Mouse (Mus musculus): ENCODE data around the gene Zfp384. TPM values are rescaled to one million over a fixed set of nuclear protein-coding genes. Genes with fewer than 3 reads are reported as not detected.

The Zfp384 gene
- total RNA-seq, 2 experiments from 2014 or later: 38.4 to 44.1 TPM

- intact Hi-C loops (cut with DNase I): no loop called here
- no peak for DNase-seq (ENCODE audit: low spot score in 2 of 2)
Observed at GRCm38 (mm10) chr6:125071170-125071895, 62.4 kb downstream of the Zfp384 start.

GRCm38 (mm10) chr6:125071896-125072279 is 62.9 kb downstream of the Zfp384 start:
- DNase-seq (ENCODE audit: low spot score in 2 of 2): peak; percentile 46 to 65
- intact Hi-C loops (cut with DNase I): no loop called here

- intact Hi-C loops (cut with DNase I): no loop called here
- DNase-seq (ENCODE audit: low spot score in 2 of 2): no peak
Observed at GRCm38 (mm10) chr6:125073825-125074224, 64.9 kb downstream of the Zfp384 start.

GRCm38 (mm10) chr6:125081394-125081793 is 72.4 kb downstream of the Zfp384 start:
- intact Hi-C loops (cut with DNase I): loop anchor here (5.0 to 10.0 kb wide), 2 partner anchors 77 to 224 kb away; partner anchors contain the start of genes P3h3 and Zfp384
- DNase-seq (ENCODE audit: low spot score in 2 of 2): no peak

- intact Hi-C loops (cut with DNase I): loop anchor here (2.0 to 10.0 kb wide), 3 partner anchors 13 to 225 kb away; partner anchors contain the start of genes P3h3 and Zfp384
- peak; percentile 77 to 86 for DNase-seq (ENCODE audit: low spot score in 2 of 2)
Observed at GRCm38 (mm10) chr6:125081797-125082560, 73.0 kb downstream of the Zfp384 start.

GRCm38 (mm10) chr6:125082801-125083386 is 73.9 kb downstream of the Zfp384 start:
- intact Hi-C loops (cut with DNase I): loop anchor here (2.0 to 10.0 kb wide), 3 partner anchors 14 to 226 kb away; partner anchors contain the start of genes P3h3 and Zfp384
- no peak for DNase-seq (ENCODE audit: low spot score in 2 of 2)

- DNase-seq (ENCODE audit: low spot score in 2 of 2): peak; percentile 74 to 84
- intact Hi-C loops (cut with DNase I): loop anchor here (1.0 to 10.0 kb wide), 3 partner anchors 37 to 227 kb away; partner anchors contain the start of genes P3h3 and Zfp384
Observed at GRCm38 (mm10) chr6:125084424-125084823, 75.5 kb downstream of the Zfp384 start.

Other genes with a start within 250 kb of the Zfp384 start
- gene Eno2, start 239.5 kb upstream of the Zfp384 start, total RNA-seq (2021): 1,000 to 10,000 TPM in 1 of 2 experiments, 100 to 1,000 TPM in 1; 999 to 1,002 TPM
- gene Lrrc23, start 229.4 kb upstream of the Zfp384 start, total RNA-seq (2021): 1 to 10 TPM; 1.5 to 1.9 TPM
- 1 to 10 TPM; 4.4 to 5.2 TPM for gene Spsb2, start 200.5 kb upstream of the Zfp384 start, total RNA-seq (2021)
- gene Tpi1, start 194.8 kb upstream of the Zfp384 start, total RNA-seq (2021): 100 to 1,000 TPM; 739 to 808 TPM
- gene Usp5, start 179.7 kb upstream of the Zfp384 start, total RNA-seq (2021): 100 to 1,000 TPM; 176 to 177 TPM
- gene Cdca3, start 179.6 kb upstream of the Zfp384 start, total RNA-seq (2021): 1 to 10 TPM in 1 of 2 experiments, under 1 TPM in 1; 0.50 to 1.1 TPM
- gene Gnb3, start 168.9 kb upstream of the Zfp384 start, total RNA-seq (2021): under 1 TPM in 1 of 2 experiments, not detected in 1; 0.18 TPM
- gene P3h3, start 151.4 kb upstream of the Zfp384 start, total RNA-seq (2021): 10 to 100 TPM; 21.9 to 25.7 TPM
- gene Gpr162, start 145.2 kb upstream of the Zfp384 start, total RNA-seq (2021): 100 to 1,000 TPM; 207 to 229 TPM
- gene Cd4, start 120.9 kb upstream of the Zfp384 start, total RNA-seq (2021): 1 to 10 TPM; 2.8 to 8.7 TPM
- 1 to 10 TPM; 2.9 to 3.6 TPM for gene Lag3, start 97.4 kb upstream of the Zfp384 start, total RNA-seq (2021)
- gene Ptms, start 89.0 kb upstream of the Zfp384 start, total RNA-seq (2021): 1,000 to 10,000 TPM in 1 of 2 experiments, 100 to 1,000 TPM in 1; 954 to 1,041 TPM
- 100 to 1,000 TPM; 648 to 675 TPM for gene Mlf2, start 77.8 kb upstream of the Zfp384 start, total RNA-seq (2021)
- gene Cops7a, start 43.6 kb upstream of the Zfp384 start, total RNA-seq (2021): 100 to 1,000 TPM; 149 to 163 TPM
- 100 to 1,000 TPM; 169 to 181 TPM for gene Pianp, start 12.5 kb upstream of the Zfp384 start, total RNA-seq (2021)
- 10 to 100 TPM; 54.0 to 62.1 TPM for gene Ing4, start 30.6 kb downstream of the Zfp384 start, total RNA-seq (2021)
- 10 to 100 TPM in 1 of 2 experiments, 1 to 10 TPM in 1; 8.4 to 12.3 TPM for gene Acrbp, start 40.5 kb downstream of the Zfp384 start, total RNA-seq (2021)
- gene Lpar5, start 58.8 kb downstream of the Zfp384 start, total RNA-seq (2021): under 1 TPM; 0.60 to 0.96 TPM
- 100 to 1,000 TPM; 154 to 161 TPM for gene Chd4, start 86.8 kb downstream of the Zfp384 start, total RNA-seq (2021)
- gene Nop2, start 122.8 kb downstream of the Zfp384 start, total RNA-seq (2021): 10 to 100 TPM; 27.1 to 28.0 TPM
- 10 to 100 TPM; 52.7 to 63.0 TPM for gene Iffo1, start 136.1 kb downstream of the Zfp384 start, total RNA-seq (2021)
- gene Gapdh, start 157.3 kb downstream of the Zfp384 start, total RNA-seq (2021): 1,000 to 10,000 TPM; 2,469 to 2,584 TPM
- 10 to 100 TPM; 18.9 to 25.6 TPM for gene Ncapd2, start 182.6 kb downstream of the Zfp384 start, total RNA-seq (2021)
- 10 to 100 TPM; 70.4 to 73.6 TPM for gene Mrpl51, start 182.7 kb downstream of the Zfp384 start, total RNA-seq (2021)
- 10 to 100 TPM; 87.8 to 97.9 TPM for gene Vamp1, start 206.4 kb downstream of the Zfp384 start, total RNA-seq (2021)
- 1 to 10 TPM; 3.5 to 4.0 TPM for gene Tapbpl, start 222.7 kb downstream of the Zfp384 start, total RNA-seq (2021)
- gene Cd27, start 227.9 kb downstream of the Zfp384 start, total RNA-seq (2021): not detected